Mouse (Mus musculus) embryo, embryonic 11.5 days (tissue): ENCODE measurements around the gene Pxmp4.

Source experiments
- DNase-seq: peaks from one replicate; pipeline ENCODE4 v3.0.0-alpha.2; 2012; ENCODE audit warnings: low read depth, low spot score

The Pxmp4 gene

GRCm38 (mm10) chr2:154546711-154547110 lies 56.8 kb downstream of the Pxmp4 start, which contains the start of gene 1700003F12Rik:
1700003F12Rik (plus strand) TSS chr2:154547085.
- no peak for DNase-seq

GRCm38 (mm10) chr2:154543567-154544347 lies 59.8 kb downstream of the Pxmp4 start:
- DNase-seq = no peak

- DNase-seq = no peak
These were observed 61.9 kb downstream of the Pxmp4 start for GRCm38 (mm10) chr2:154541630-154542029.

- no peak for DNase-seq
These were observed 63.8 kb downstream of the Pxmp4 start for GRCm38 (mm10) chr2:154539720-154540119.

- no peak for DNase-seq
These were observed 64.8 kb downstream of the Pxmp4 start for GRCm38 (mm10) chr2:154538710-154539109.

- DNase-seq = no peak
These were observed 65.2 kb downstream of the Pxmp4 start for GRCm38 (mm10) chr2:154538310-154538709.
